Mouse (Mus musculus) testis, adult 2 months (tissue): ENCODE data around the gene Olfr263.

Source experiments
- CTCF ChIP-seq: fragments of 200-500 bp; IDR thresholded peaks from 2 replicates; pipeline ENCODE4 v1.5.1; 2012; ENCODE audit warnings: low read depth, mild to moderate bottlenecking, inconsistent platforms, low read length, moderate library complexity; ENCODE audit not compliant: control insufficient read depth, insufficient read depth, insufficient replicate concordance
- POLR2A ChIP-seq: fragments of 200-500 bp; IDR thresholded peaks from 2 replicates; pipeline ENCODE4 v1.6.1; 2012; ENCODE audit warnings: low read depth, mild to moderate bottlenecking, inconsistent platforms, low read length, moderate library complexity; ENCODE audit not compliant: control insufficient read depth

DNA sequence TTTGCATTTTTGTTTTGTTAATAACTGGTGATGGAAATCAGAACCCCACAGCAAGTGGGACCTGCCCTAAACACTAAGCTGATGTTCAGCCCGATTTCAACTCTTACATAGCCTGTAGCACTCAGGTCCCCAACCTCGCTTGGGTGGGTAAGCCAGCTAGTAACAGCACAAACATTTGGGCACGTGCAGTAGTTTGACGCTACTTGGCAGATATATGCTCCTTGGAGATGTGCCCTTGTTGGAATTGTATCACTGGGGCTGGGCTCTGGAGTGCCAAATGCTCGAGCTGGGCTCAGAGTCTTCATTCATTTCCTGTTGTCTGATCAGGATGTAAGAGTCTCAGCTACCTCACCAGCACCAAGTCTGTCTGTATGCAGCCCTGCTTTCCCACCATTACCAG is 33.2 kb downstream of the Olfr263 start:
- no peak for TF ChIP-seq POLR2A
- no peak for TF ChIP-seq CTCF
